Mouse (Mus musculus) hematopoietic stem cell, adult 5-6 weeks (primary cell): ENCODE measurements around the gene Prrt2. TPM values are rescaled to one million over a fixed set of nuclear protein-coding genes. Genes with fewer than 3 reads are reported as not detected.
A peak's percentile ranks its signal among the peaks of the same experiment; 100 is the strongest.

Experiments used
- ATAC-seq, 2 experiments: fragments of 125-278 bp in 1 of 2; replicated peaks in 1 of 2; 2 replicates each; pipeline ENCODE4 v1.8.0; 2016 to 2017; ENCODE audit warnings: inconsistent platforms in 2 of 2, mild to moderate bottlenecking in 2 of 2, moderate number of reproducible peaks in 2 of 2, low read depth in 1 of 2, moderate TSS enrichment in 1 of 2; ENCODE audit not compliant: low FRiP score in 2 of 2, poor library complexity in 2 of 2, severe bottlenecking in 2 of 2, insufficient read depth in 1 of 2, low TSS enrichment in 1 of 2
- total RNA-seq: library from RNA; stranded (forward); fragments of 172-1452, 232-1000 nt; gene quantifications from 2 replicates; pipeline ENCODE4 v1.2.3, GENCODE M21; 2017

Gene Prrt2
- 0.30 and 0.69 TPM in 2 replicates for total RNA-seq

GRCm38 (mm10) chr7:127020901-127021562, at the start of gene Prrt2, which contains the start of gene Gm42742:
Gene Prrt2, minus strand, starts transcription at chr7:127021211.
Gene Gm42742, minus strand, starts transcription at chr7:127021097.
- 0 out of 4 replicates have a peak, but pooled peaks of 1 of the 2 experiments have one; percentile 3 for ATAC-seq

GRCm38 (mm10) chr7:127066317-127066716, 45.3 kb upstream of the Prrt2 start:
- no peak for ATAC-seq

- ATAC-seq, result no peak
Observed at GRCm38 (mm10) chr7:127065538-127065937, 44.5 kb upstream of the Prrt2 start.

GRCm38 (mm10) chr7:127055026-127055585, 34.1 kb upstream of the Prrt2 start:
- no peak for ATAC-seq

GRCm38 (mm10) chr7:127041851-127042672, 21.1 kb upstream of the Prrt2 start, which contains the start of gene Kif22:
Gene Kif22, minus strand, starts transcription at chr7:127042471.
- ATAC-seq, result peak; percentile 88 to 98

GRCm38 (mm10) chr7:127031244-127031643, 10.2 kb upstream of the Prrt2 start:
- no peak for ATAC-seq

GRCm38 (mm10) chr7:127030172-127030571, 9.2 kb upstream of the Prrt2 start:
- no peak for ATAC-seq

- ATAC-seq, result no peak
Observed at GRCm38 (mm10) chr7:127027885-127028284, 6.9 kb upstream of the Prrt2 start.

- peak; percentile 86 for ATAC-seq
Observed at GRCm38 (mm10) chr7:127026984-127027726, 6.1 kb upstream of the Prrt2 start, which contains the start of gene Maz. Gene Maz, minus strand, starts transcription at chr7:127027037.

- no peak for ATAC-seq
Observed at GRCm38 (mm10) chr7:127026616-127026983, 5.6 kb upstream of the Prrt2 start.

GRCm38 (mm10) chr7:127026161-127026600, 5.2 kb upstream of the Prrt2 start:
- no peak for ATAC-seq

- no peak for ATAC-seq
Observed at GRCm38 (mm10) chr7:127025556-127026160, 4.6 kb upstream of the Prrt2 start.

- ATAC-seq, result peak; percentile 8 to 29; a peak in 3 of 4 replicates
Observed at GRCm38 (mm10) chr7:127024755-127025555, 3.9 kb upstream of the Prrt2 start.

GRCm38 (mm10) chr7:127023896-127024690, 3.1 kb upstream of the Prrt2 start:
- ATAC-seq, result no peak

GRCm38 (mm10) chr7:127023272-127023691, 2.3 kb upstream of the Prrt2 start:
- ATAC-seq, result no peak
